Mouse (Mus musculus) sigmoid colon, adult 10 weeks (tissue): ENCODE data around the gene Dynlt1f. TPM values are rescaled to one million over a fixed set of nuclear protein-coding genes. Genes with fewer than 3 reads are reported as not detected.

ENCODE experiments used
- polyA plus RNA-seq: library from polyadenylated mRNA; stranded (reverse); fragments of 350-450 nt; fragmentation: Illumina TruSeq; extraction: RNeasy Lipid Tissue Mini Kit (QIAGEN cat#74804); gene quantifications from one replicate; pipeline ENCODE4 v1.2.3, GENCODE M21; 2014; ENCODE audit warnings: low read depth, low replicate concordance

Gene Dynlt1f
- polyA plus RNA-seq: 45.5 TPM

DNA sequence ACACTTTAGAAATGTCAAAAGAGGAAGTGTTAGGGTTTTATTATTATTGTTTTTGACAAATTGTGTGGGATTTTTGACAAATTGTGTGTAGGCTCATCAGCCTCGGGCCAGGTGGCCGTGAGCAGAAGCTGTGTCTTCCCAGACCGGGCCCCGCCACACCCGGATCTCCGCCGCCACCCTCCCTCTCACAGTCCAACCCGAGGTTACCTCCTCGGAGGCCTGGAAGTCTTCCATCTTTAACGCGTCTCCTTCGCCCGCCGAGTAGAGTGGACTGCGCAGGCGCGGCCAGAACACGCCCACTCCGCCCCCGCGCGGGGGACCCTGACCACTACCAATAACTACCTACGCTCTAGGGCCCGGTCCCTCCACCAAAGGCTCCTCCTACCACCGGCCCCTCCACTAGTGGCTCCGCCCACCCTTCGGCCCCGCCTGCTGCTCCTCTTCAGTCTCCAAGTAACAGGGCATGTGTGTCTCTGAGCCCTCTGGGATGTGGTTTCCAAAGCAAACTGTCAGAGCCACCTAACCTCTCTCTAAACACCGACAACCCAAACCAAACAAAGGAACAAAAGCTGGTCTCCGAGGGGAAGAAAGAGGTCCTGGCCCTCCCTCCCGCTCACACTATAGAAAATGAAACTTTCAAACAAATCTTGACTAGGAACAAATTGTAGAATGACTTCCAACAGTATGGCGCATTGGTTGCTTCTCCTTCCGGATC is at the start of gene Dynlt1f:
Gene Dynlt1f, minus strand, starts transcription at position 334 of the 715 bp plus-strand sequence.

GRCm38 (mm10) chr17:6658801-6659200 is 3.1 kb upstream of the Dynlt1f start, which contains the start of gene Sytl3:
Gene Sytl3, plus strand, starts transcription at chr17:6659093.

DNA sequence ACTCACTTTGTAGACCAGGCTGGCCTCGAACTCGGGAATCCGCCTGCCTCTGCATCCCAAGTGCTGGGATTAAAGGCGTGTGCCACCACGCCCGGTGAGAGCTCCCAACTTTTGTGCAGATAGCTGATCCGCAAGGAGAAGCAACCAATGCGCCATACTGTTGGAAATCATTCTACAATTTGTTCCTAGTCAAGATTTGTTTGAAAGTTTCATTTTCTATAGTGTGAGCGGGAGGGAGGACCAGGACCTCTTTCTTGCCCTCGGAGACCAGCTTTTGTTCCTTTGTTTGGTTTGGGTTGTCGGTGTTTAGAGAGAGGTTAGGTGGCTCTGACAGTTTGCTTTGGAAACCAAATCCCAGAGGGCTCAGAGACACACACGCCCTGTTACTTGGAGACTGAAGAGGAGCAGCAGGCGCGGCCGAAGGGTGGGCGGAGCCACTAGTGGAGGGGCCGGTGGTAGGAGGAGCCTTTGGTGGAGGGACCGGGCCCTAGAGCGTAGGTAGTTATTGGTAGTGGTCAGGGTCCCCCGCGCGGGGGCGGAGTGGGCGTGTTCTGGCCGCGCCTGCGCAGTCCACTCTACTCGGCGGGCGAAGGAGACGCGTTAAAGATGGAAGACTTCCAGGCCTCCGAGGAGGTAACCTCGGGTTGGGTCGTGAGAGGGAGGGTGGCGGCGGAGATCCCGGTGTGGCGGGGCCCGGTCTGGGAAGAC is 54.3 kb downstream of the Dynlt1f start, which contains the start of gene Dynlt1c:
Gene Dynlt1c, plus strand, starts transcription at position 468 of the 708 bp plus-strand sequence.

Other genes with a start within 250 kb of the Dynlt1f start
- gene Dynlt1b, start 225.8 kb downstream of the Dynlt1f start, polyA plus RNA-seq: 49.6 TPM
- gene Dynlt1c, start 54.2 kb downstream of the Dynlt1f start, polyA plus RNA-seq: 32.5 TPM
- gene Sytl3, start 3.2 kb upstream of the Dynlt1f start, polyA plus RNA-seq: 0.41 TPM
- 277 TPM for gene Ezr, start 126.9 kb upstream of the Dynlt1f start, polyA plus RNA-seq